Mouse (Mus musculus) G1E (cell line): ENCODE results near the gene Selenow.

Experiments
- CTCF ChIP-seq: IDR thresholded peaks from 2 replicates; pipeline ENCODE4 v1.5.1; 2012; ENCODE audit warnings: low read depth, low read length, inconsistent platforms, mixed read lengths
- GATA1 ChIP-seq: IDR thresholded peaks from 2 replicates; pipeline ENCODE4 v1.6.1; 2012; ENCODE audit warnings: borderline replicate concordance, low read length, inconsistent platforms, mixed read lengths
- GATA2 ChIP-seq: IDR thresholded peaks from 2 replicates; pipeline ENCODE4 v1.6.1; 2012; ENCODE audit warnings: low read depth, low read length, inconsistent platforms, borderline replicate concordance
- POLR2AphosphoS5 ChIP-seq: IDR thresholded peaks from 2 replicates; pipeline ENCODE4 v1.6.1; 2012; ENCODE audit warnings: low read depth, low read length, inconsistent platforms; ENCODE audit not compliant: insufficient replicate concordance
- TAL1 ChIP-seq: conservative IDR thresholded peaks from 2 replicates; pipeline ENCODE4 v1.6.1; 2012; ENCODE audit warnings: low read depth, low read length, inconsistent platforms, mixed read lengths

DNA sequence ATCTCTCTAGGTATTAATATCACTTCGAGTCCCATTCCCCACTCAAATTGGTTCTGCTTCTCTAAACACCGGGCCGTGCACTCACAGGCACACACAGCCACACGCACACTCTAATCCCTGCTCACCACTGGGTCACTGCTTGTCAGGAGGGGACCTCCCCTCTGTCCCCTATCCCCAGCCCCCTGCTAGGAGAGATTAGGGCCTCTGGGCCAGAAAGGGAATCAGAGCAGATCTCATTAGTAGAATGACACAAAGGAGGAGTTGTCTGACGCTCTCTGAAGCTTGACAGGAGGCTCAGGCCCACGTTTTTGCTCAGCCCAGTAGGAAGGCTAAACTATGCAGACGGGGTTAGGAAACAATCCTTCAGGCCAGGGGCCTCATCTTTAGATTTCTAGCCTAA lies 40.8 kb downstream of the Selenow start:
- TF ChIP-seq CTCF (no peak), GATA1 (no peak), TAL1 (no peak), GATA2 (no peak), POLR2AphosphoS5 (no peak)
